Mouse (Mus musculus) hindbrain, embryonic 12.5 days (tissue): ENCODE data around the gene Aqr. TPM values are rescaled to one million over a fixed set of nuclear protein-coding genes. Genes with fewer than 3 reads are reported as not detected.

Experiments used
- ATAC-seq: fragments of 200-750 bp; cut with Nextera tagmentation; 2 replicates; pipeline ENCODE4 v1.8.0; 2017; ENCODE audit warnings: moderate TSS enrichment; ENCODE audit not compliant: low FRiP score
- H3K27ac ChIP-seq: fragments of 300-500 bp; sonication (generic); 2 replicates; pipeline ENCODE4 v1.5.1; 2016; ENCODE audit warnings: mild to moderate bottlenecking
- H3K27me3 ChIP-seq: fragments of 300-500 bp; sonication (generic); 2 replicates; pipeline ENCODE4 v1.6.1; 2016; ENCODE audit warnings: mild to moderate bottlenecking
- H3K36me3 ChIP-seq: fragments of 300-500 bp; sonication (generic); 2 replicates; pipeline ENCODE4 v1.6.1; 2016; ENCODE audit warnings: mild to moderate bottlenecking
- H3K4me1 ChIP-seq: fragments of 300-500 bp; sonication (generic); 2 replicates; pipeline ENCODE4 v1.6.1; 2016
- H3K4me2 ChIP-seq: fragments of 300-500 bp; sonication (generic); replicated peaks from 2 replicates; pipeline ENCODE4 v1.6.1; 2016; ENCODE audit warnings: mild to moderate bottlenecking
- H3K4me3 ChIP-seq: fragments of 300-500 bp; sonication (generic); 2 replicates; pipeline ENCODE4 v1.5.1; 2016; ENCODE audit warnings: mild to moderate bottlenecking
- H3K9ac ChIP-seq: fragments of 300-500 bp; sonication (generic); 2 replicates; pipeline ENCODE4 v1.6.1; 2016; ENCODE audit warnings: mild to moderate bottlenecking, moderate library complexity
- H3K9me3 ChIP-seq: fragments of 300-500 bp; sonication (generic); replicated peaks from 2 replicates; pipeline ENCODE4 v1.6.1; 2016; ENCODE audit warnings: mild to moderate bottlenecking
- WGBS: fragments of 180-500 bp; shearing (Covaris S2); methylation state at CpG from one replicate; pipeline ENCODE4 v1.1.7; 2016; 5-methylcytosine and 5-hydroxymethylcytosine counted together
- microRNA-seq: library from miRNA; unstranded; fragments of <30 nt; microRNA quantifications from one replicate; pipeline ENCODE4, GENCODE M21; 2017
- polyA plus RNA-seq: library from polyadenylated mRNA; unstranded; fragments of >200 nt; fragmentation: Nextera tagmentation; extraction: Ambion mirVana; gene quantifications from 2 replicates; pipeline ENCODE4 v1.2.1, GENCODE M21; 2016

The Aqr gene
- polyA plus RNA-seq, 1 experiment from 2014 or later, result 53.6 TPM

DNA sequence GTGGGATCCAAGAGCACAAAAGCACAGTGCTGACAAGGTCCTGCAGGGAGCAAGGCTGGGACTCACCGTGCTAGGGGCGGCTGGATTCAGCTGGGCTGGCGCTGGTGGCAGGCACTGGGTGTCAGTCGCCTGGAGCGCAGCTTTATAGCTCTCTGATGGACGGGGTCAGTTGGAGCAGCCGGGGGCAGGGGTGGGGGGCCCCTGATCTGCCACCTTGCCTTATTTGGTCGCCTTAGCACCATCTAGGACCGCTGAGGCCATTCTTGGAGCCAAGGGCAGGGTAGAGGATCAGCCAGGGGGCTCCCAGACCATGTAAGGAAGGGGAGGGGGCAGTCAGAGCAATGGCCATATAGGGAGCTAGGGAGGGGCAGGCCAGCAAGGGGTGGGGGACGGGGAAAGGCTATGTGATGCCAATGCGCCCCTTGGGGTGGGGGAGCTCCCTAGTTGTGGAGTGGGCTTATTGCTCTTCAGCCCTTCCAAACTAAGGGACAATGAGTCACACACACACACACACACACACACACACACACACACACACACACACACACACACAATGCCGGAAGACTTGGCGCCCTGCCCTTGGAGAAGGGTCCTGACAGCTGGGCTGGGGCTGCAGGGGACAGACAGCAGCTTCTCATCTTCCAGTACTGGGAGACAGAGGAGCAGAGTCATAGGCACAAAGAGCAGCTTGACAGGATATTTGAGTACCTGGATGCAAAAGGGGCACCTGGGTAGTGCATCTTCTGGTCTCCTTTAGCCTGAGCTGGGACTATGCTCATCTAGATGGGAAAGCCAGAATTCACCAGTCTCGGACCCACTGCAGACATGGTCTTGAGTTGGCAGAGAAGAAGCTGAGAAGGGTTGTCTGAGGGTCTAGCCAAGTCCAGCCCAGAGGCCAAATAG lies 133.9 kb downstream of the Aqr start, which contains the start of gene Actc1:
TSS of gene Actc1 (minus strand) at position 853 of the 903 bp plus-strand sequence.
- Histone ChIP-seq H3K4me1 (peaks cover 6% of the 10 kb centered on the region; the same call in 1 of the 2 replicates), H3K9ac (no peak within 1 kb of the TSS), H3K27me3 (no peaks in the 10 kb centered on the region), H3K4me3 (no peak within 1 kb of the TSS), H3K27ac (no peak within 1 kb of the TSS), H3K36me3 (no peaks in the 10 kb centered on the region), H3K4me2 (peak within 1 kb of the TSS; percentile 22; the same call in 1 of the 2 replicates), H3K9me3 (no peaks in the 10 kb centered on the region)
- 41% methylated on average over 13 of the region's 14 CpGs for WGBS
- ATAC-seq, result peak; percentile 46; the same call in 1 of the 2 replicates

- WGBS, result 94% methylated on average over 14 of the region's 14 CpGs
Observed at GRCm38 (mm10) chr2:114051871-114052241, 135.0 kb downstream of the Aqr start.

More at GRCm38 (mm10) chr2:114051871-114052241, 135.0 kb downstream of the Aqr start:
- Histone ChIP-seq H3K9ac (no peak overlapping the region), H3K9me3 (no peaks in the 10 kb centered on the region), H3K4me2 (no peak overlapping the region), H3K27ac (no peak overlapping the region), H3K4me1 (0 out of 2 replicates have a peak, but pooled peaks cover 3% of the 10 kb centered on the region), H3K36me3 (no peaks in the 10 kb centered on the region), H3K4me3 (no peak overlapping the region), H3K27me3 (no peaks in the 10 kb centered on the region)
- no peak for ATAC-seq

Small RNA genes lying within 50 kb of the gene (microRNA-seq; reads per million reads assigned to microRNA genes)
- gene Mir7002, result not detected

Other genes with a start within 250 kb of the Aqr start
- 1.6 and 1.7 TPM in 2 replicates for gene Gjd2, start 173.4 kb downstream of the Aqr start, polyA plus RNA-seq
- 33.5 and 138 TPM in 2 replicates for gene Actc1, start 133.5 kb downstream of the Aqr start, polyA plus RNA-seq
- gene Zfp770, start 14.4 kb upstream of the Aqr start, polyA plus RNA-seq, result 3.5 and 4.2 TPM in 2 replicates